Mouse (Mus musculus): ENCODE results near the gene Cd200r2.
"Not testable (repeated sequence)": the region's sequence is repeated elsewhere in the genome, so short reads cannot be mapped to it uniquely, and the experiment has no call there.

The Cd200r2 gene

DNA sequence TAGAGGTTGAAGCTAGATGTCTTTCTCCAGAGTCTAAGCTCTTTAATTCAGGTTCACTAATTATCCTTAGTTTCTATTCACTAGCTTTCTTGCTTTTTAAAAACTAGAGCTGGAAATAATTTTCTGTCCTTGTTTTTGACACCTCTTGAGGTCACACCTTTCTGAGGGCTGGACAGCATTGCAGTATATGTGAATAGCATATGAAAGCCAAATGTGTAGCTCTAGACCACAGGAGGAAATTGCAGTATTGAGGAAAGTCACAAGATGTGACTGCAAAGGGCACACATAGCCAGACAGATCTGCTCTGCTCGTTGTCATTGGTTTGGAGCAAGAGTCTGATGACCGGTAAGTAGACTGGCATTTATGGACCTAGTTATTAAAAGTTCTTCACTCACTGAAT, at the start of gene Cd200r2:
Gene Cd200r2, plus strand, starts transcription at position 301 of the 400 bp plus-strand sequence.
- DNase-seq: no peak

DNA sequence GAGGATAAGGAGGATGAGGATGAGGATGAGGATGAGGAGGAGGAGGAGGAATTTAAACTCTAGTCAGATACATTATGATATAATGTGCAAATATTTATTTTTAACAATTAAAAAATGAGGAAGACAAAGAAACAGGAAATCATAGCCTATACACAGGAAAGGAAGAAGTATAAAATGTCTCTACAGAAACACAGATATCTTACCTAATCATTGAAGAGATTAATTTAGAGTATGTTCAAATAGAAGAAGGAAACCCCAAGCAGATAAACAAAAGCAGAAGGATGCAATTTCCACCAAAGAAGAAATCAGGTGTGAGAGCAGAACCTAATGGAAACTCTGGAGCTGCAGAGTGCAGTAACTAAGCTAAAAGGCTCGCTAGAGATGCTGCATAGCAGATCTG, 48.9 kb upstream of the Cd200r2 start:
- no peak for DNase-seq

DNA sequence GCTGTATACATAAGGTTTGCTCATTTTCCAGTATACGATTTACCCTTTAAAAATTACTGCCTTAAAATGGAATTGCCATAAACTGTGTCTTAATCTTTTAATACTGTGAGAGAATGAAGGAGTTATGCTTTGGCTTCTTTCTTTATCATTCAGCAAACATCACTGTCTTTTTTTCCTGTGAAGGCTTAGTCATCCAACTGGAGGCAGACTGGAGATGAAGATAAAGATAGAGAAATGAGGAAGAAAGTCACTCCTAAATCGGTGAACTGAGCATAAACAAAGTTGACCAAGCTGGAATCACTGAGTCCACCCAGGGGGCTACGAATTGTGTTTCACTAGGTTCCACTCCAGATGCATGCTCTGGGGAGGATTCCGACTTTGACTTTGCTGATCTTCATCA, 46.4 kb upstream of the Cd200r2 start:
- no peak for DNase-seq

DNA sequence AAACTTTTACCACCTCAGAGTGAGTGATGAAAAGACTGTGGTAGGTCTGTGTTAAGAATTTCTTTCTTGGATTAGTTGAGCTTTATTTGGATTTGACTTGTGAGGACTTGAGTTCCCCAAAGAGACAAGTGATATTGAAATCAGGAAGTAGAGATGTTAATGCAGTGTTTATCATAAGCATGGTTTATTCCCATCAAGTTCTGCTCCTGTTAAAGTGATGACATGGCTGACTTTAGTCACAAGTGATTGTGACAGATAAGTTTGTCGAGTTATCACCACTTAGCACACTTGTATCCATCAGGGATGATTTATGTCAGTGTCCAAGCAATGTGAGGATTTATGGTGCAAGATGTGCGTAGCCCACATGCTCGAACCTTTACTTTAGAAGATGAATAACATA, 34.6 kb upstream of the Cd200r2 start:
- DNase-seq: no peak

DNA sequence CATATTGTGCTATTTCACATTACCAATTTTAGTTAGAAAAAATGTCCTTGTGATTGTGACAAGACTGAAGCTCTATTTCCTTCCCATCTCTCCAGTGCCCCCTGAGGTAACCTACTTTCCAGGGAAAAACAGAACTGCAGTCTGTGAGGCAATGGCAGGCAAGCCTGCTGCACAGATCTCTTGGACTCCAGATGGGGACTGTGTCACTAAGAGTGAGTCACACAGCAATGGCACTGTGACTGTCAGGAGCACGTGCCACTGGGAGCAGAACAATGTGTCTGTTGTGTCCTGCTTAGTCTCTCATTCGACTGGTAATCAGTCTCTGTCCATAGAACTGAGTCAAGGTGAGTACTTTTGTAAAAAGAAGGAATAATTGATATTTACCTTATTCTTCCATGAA, 33.7 kb upstream of the Cd200r2 start:
- not testable (repeated sequence) for DNase-seq

DNA sequence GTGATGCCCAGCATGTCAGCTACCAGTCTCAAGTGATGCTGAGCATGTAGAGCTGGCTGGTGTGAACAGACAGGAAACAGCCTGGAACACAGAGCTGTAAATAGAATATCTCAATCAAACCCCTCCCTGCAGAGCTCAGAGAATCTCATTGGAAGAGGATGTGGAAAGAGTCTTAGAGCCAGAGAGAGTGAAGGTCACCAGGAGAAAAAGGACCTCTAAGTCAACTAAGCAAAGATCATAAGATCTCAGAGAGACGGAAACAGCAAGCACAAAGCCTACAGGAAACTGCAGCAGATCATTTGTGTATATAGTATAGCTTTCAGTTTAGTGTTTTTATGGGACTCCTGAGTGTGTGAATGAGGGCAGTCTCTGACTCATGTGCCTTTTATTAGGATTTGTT, 8.3 kb downstream of the Cd200r2 start:
- no peak for DNase-seq

DNA sequence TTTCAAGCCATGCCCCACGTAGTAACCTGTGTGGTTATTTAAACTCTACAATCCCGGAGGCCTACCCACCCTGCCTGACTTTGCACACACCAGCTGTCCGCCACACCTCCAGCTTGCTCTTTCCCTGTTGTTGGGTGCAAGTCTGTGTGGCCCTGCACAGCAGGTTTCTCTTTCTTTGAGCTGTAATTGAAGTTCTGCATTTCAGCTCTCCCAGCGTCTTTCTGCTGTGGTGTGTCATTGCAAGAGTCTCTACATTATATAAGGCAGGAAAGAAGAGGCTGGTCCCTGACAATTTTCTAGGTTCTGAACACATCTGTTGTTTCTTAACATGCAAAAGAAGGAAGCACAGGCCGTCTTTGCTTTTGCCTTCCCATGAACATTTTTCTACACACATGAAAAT, 9.7 kb downstream of the Cd200r2 start:
- DNase-seq: no peak

DNA sequence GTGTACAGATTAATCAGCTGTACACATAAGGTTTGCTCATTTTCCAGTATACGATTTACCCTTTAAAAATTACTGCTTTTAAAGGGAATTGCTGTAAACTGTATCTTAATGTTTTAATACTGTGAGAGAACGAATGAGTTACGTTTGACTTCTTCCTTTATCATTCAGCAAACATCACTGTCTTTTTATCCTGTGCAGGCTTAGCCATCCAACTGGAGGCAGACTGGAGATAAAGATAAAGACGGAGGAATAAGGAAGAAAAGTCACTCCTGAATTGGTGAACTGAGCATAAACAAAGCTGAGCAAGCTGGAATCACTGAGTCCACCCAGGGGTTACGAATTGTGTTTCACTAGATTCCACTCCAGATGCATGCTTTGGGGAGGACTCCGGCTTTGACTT, 10.7 kb downstream of the Cd200r2 start:
- no peak for DNase-seq

DNA sequence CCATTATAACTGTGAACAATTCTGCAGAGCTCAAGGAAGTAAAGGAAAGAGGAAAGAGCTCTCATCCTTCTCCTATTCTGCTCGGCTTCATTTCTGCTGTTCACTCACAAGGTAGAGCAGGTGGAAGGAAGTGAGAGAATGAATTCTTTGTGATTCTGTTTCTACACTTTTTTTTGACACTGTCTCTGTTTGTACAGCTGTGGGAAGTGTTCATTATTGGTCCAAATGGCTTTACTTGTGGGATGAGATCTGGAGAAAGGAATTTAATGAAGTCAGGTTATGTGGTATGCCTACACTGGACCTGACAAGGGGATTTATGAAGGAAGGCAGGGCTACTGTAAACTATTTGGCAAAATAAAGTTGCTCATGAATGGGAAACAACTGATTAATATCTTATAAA, 23.9 kb downstream of the Cd200r2 start:
- DNase-seq: no peak

DNA sequence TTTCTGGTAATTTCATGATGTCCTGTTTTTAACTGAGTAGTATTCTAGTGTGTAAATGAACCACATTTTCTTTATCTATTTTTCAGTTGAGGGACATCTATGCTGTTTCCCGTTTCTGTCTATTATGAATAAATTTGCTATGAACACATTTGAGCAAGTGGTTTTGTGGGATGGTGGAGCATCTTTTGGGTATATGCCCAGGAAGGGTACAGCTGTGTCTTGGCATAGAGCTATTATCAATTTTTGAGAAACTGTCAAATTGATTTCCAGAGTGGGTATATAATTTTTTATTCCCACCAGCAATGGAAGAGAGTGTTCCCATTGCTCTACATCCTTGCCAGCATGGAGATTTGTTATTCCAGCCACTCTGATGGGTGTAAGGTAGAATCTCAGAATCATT, 65.1 kb downstream of the Cd200r2 start:
- DNase-seq: no peak

DNA sequence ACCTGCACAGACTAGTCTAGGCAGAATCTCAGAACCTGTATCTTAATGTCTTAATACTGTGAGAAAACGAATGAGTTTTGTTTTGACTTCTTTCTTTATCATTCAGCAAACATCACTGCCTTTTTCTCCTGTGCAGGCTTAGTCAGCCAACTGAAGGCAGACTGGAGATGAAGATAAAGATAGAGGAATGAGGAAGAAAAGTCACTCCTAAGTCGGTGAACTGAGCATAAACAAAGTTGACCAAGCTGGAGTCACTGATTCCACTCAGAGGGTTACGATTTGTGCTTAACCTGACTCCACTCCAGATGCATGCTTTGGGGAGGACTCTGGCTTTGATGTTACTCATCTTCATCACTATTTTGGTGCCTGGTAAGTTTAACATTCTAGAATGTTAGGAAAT, 76.6 kb downstream of the Cd200r2 start, which contains the start of gene Cd200r3:
Gene Cd200r3, plus strand, starts transcription at position 211 of the 400 bp plus-strand sequence.
- no peak for DNase-seq

DNA sequence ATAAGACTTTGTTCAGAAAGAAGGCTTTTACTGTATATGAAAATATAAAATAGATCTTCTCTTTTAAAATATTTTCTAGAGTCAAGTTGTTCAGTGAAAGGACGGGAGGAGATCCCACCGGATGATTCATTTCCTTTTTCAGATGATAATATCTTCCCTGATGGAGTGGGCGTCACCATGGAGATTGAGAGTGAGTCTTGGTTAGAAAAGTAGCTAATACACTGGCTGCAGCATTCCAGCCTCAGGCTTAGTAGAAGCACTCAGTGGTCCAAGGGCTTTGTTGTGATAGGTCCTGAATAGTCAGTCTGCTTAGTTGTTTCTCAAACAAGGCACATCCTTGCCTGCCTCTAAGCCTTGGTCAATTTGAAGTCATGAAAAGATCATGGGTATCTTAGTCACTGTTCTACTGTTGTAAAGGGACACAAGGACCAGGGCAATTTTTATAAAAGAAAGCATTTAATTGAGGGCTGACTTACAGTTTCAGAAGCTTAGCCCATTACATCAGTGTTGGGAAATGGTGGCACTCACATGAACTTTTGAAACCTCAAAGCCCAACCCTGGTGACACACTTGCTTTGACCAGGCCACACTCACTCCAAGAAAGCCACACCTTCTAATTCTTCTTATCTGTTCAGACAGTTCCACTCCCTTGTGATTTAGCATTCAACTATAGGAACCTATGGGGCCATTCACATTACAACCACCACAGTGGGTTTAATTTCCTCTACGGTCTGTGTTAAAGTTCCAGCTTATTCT, 84.6 kb downstream of the Cd200r2 start:
- DNase-seq: no peak

DNA sequence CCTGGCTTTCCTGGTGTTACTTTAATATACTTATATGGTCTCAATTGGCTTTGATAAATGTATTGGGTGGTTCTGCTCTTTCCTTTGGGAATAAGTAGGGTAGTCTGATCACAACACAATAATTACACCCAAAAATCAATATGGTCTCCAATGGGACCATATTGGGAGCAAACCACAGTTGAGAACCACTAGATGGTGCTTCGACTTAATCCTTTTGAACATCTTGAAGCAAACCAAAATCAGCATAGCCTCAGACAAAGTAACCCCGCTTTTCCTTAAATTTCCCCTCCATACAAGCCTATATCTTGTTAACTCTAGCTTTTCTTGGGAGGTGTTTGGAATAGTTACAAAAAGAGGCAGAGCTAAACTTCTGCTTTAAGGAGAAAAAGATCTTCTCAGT, 95.4 kb downstream of the Cd200r2 start:
- no peak for DNase-seq

DNA sequence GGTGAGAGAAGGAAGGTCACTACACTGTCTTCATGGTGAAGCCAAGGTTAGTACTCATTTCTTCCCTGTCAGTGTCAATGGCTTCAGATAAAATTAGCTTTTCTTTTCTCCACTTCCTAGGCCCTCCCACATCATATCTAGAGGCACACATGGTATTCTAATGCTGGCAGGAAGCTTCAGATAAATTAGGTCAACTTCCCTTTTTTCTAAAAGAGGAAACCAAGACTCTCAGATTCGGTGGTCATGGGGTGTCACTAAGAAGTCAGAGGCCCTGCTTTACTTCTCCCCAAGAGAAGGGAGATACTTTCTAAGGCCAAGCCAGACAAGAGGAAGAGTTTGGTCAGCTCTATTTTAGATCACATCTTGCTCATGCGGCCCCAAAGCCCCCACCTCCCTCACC, 95.9 kb downstream of the Cd200r2 start:
- peak in 1 of 2 experiments; percentile 17 for DNase-seq

DNA sequence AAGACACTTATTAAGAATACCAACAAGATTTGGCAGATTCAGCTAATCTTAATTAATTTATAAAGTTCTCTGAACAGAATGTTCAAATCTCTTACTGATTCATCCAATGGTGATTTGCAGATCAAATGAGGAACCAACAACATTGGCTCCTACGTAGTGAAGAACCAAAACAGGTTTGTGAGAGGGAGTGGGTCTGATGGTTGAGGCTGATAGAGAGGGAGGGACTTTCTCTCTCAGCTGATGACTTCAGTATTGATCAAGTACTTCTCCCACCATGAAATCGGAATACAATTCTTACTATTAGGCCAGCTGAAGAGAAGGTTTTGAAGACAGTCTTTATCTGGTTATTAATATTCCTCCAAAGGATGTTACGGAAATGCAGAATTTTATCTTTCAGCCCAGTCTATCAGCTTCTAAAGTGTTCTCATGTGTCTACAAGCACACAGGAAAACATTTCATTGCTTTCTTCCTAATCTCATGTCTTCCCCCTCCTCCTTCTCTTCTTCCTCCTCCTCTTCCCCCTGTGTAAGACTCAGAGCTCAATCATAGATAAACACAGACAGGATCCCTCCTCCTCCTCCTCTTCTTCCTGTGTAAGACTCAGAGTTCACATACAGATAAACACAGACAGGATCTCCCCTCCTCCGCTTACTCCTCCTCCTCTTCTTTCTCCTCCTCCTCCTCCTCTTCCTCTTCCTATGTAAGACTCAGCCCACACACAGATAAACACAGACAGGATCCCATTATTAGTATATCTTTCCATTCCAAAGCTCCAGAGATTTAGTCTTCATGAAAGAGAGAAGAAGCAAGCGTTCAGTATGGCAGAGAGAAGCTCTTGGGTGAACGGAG, 97.9 kb downstream of the Cd200r2 start:
- no peak for DNase-seq

DNA sequence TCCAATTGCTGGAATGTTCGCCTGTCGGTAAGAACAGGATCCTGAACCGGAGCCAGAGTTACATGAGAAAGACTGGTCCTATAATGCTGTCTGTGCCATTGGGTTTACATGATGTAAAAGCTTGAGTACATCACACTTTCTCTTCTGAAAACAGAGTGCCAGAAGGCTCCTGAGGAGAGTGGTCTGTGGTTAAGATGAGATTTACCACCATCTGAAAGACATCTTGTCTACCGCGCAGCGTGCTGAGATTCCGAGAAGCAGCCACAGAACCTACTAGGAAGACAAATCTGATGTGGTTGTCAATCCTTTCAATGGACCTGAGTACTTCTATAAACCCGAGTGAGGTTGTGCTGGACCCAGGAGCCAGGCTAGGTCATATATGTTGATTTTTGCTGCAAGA, 98.5 kb downstream of the Cd200r2 start:
- no peak for DNase-seq
